Mouse (Mus musculus): ENCODE measurements around the gene Npas3. TPM values are rescaled to one million over a fixed set of nuclear protein-coding genes. Genes with fewer than 3 reads are reported as not detected.

Gene Npas3
- total RNA-seq, 2 experiments from 2014 or later = 0.22 TPM; not detected in 1

DNA sequence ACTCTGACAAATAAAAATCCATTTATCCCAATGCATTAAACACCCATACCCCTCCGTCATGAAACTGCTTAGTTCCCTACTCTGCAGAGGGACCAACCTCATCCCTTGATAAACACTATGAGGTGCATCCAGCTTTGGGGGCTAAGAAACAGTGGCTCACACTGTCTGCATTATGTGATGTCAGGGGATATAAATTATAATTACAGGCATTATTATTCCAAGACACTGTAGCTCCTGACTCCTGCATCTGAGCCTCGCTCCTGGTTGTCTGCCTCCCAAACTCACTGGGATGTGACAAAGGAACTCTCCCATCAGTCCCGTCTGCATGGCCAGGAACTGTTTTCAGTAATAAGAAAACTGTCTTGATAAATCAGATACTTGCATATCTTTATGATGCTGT is 578.3 kb downstream of the Npas3 start:
- no peak for DNase-seq
- no peak for TF ChIP-seq CTCF (IDR thresholded peaks at IDR 0.05)
- intact Hi-C loops (cut with DNase I) = no loop called here
- H3K27ac ChIP-seq = no peak overlapping the region
- H3K4me3 ChIP-seq = no peak overlapping the region

DNA sequence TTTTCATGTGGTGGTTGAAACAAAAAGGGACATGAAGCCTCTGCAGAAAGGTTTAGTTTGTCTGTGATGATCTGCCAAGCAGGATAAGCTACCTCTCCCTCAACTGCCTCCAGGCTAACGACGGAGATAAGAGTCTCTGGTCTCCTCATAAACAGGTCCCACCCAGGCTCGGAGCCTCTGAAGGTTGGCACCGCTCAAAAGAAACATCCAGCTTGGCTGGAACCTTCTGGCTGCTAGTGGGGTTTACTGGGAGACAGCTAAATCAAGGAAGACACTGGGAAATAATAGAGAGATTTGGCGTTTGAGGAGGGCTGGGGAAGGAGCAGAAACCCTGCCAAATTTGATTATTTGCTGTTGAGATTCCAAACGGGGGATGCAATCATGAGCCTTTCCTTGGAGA is 584.1 kb downstream of the Npas3 start:
- Histone ChIP-seq H3K4me3 (no peak overlapping the region), H3K27ac (no peak overlapping the region)
- intact Hi-C loops (cut with DNase I) = no loop called here
- DNase-seq = no peak
- no peak for TF ChIP-seq CTCF (IDR thresholded peaks at IDR 0.05)

DNA sequence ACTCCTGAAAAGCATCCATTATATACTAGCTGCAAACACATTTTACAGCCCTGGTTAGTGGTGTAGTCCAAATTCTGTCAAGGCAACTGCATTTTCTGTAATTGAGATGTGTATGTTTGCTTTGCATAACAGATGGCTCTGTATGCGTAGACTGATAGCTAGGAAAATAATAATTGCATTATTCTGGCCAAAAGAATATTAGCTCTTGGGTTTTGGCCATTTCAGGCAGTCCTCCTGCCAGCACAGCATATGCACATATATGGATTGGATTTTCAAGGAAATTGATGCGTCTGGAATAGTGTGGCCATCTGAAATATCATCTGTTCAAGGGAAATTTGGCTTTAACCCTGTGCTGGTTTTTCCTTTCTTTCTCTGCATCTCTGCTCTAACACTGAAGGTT is 584.9 kb downstream of the Npas3 start:
- no peak overlapping the region for H3K27ac ChIP-seq
- TF ChIP-seq CTCF (IDR thresholded peaks at IDR 0.05) = no peak
- DNase-seq = no peak
- intact Hi-C loops (cut with DNase I) = no loop called here
- no peak overlapping the region for H3K4me3 ChIP-seq

DNA sequence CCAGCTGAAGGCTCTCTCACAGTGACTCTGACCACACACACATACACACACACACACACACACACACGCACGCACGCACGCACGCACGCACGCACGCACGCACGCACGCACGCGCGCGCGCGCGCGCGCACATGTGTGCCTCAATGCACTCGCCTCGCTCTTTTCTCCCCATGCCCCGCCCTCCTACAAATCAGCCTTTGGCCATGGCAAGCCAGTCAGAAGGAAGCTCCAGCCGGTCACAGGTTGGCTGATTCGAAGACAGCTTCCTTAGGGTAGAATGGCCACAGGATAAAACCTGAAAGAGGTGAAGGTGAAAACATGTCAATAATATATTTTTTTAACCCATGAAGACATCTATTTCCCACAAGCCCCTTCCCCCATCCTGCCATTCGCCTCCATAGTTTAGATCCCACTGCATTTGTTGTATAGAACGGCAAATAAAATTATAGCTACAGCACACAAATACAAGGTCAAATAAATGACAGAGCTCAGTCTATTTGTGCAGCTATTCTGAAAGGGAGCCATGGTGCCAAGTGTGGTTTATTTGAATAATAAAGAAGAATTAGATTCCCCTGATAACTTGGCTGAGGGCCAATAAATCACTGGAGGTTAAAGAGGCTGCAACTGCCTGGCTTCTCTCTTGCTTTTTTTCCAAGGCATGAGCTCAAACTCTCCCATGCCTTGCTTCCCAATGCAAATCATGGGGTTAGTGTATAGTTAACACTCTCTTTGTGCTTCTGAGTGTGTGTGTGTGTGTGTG is 587.7 kb downstream of the Npas3 start:
- no peak for TF ChIP-seq CTCF (IDR thresholded peaks at IDR 0.05)
- no peak overlapping the region for H3K27ac ChIP-seq
- no peak overlapping the region for H3K4me3 ChIP-seq
- intact Hi-C loops (cut with DNase I) = no loop called here
- no peak for DNase-seq

DNA sequence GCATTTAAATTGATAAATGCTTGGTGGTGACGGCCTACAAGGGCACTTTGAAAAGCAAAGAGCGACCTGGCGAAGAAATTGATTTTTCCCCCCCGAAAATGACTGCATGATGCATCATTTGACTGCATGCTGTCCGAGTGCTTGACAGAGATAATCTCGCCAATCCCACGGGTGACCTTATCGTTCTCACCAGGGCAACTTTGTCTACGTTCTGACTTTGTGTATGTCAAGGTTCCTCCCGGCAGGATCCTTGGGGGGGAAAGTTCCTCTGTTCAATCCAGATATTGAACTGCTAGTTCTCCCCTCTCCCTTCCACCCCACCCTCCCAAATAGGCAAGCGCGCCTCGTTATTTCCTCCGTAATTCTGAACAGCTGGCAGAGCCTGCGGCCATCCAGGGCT is 588.9 kb downstream of the Npas3 start:
- H3K4me3 ChIP-seq = no peak overlapping the region
- no peak for TF ChIP-seq CTCF (IDR thresholded peaks at IDR 0.05)
- DNase-seq = no peak
- H3K27ac ChIP-seq = no peak overlapping the region
- intact Hi-C loops (cut with DNase I) = no loop called here

DNA sequence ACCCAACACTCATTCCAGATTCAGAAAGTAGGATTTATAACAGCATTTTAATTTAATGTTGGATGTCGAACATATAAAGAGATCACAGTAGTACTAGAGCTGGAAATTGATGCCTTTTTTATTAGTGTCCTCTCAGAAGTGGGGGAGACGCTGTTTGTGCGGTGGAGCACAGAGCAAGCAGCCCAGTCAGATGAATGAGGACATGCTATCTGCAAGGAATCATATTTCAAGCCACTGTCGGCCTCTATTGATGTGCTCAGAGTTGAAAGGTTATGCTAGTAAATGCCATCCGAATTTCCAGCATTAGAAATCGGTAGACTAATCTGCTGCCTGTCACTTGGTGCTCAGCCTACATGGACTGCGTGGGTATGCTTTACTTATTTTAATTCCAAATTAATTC is 590.1 kb downstream of the Npas3 start:
- no peak overlapping the region for H3K4me3 ChIP-seq
- no peak for DNase-seq
- H3K27ac ChIP-seq = no peak overlapping the region
- intact Hi-C loops (cut with DNase I) = no loop called here
- TF ChIP-seq CTCF (IDR thresholded peaks at IDR 0.05) = no peak

DNA sequence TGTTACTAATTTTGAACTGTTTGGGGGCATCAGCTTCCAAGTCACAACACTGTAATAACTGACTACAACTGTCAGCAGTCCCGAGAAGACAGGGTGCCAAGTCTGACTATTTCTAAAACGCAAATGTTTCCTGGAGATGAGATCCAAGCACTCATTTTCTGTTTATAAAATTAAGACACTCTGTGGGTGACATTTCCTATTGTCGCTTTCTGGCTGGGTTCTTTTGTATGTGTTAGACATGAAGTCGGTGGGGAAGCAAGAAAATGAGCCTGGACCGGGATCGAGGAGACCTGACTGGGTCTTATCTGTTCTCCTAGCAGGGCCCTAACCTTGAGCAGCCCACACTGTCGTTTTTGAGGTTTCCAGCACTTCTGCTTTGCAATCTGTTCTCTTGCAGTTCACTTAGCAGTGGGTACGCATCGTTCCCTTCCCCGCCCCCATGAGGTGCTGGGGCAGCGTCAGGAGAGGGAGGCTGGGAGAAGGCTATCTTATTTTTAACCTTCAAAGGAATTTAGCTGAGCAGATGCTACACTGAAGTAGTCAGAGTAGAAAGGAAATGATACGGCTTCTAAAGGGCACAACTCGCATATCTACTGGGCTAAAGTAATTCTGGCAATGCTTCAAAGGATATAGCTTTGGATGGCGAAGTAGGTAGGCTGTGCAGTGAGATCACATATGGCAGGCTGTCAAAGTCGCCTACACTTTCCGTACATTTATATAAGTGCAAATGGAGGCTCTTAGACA is 593.6 kb downstream of the Npas3 start:
- intact Hi-C loops (cut with DNase I) = no loop called here
- Histone ChIP-seq H3K27ac (no peak overlapping the region; the same call in 1 of the 2 replicates), H3K4me3 (peak overlapping the region; percentile 24)
- peak; percentile 31 for DNase-seq
- no peak for TF ChIP-seq CTCF (IDR thresholded peaks at IDR 0.05)

DNA sequence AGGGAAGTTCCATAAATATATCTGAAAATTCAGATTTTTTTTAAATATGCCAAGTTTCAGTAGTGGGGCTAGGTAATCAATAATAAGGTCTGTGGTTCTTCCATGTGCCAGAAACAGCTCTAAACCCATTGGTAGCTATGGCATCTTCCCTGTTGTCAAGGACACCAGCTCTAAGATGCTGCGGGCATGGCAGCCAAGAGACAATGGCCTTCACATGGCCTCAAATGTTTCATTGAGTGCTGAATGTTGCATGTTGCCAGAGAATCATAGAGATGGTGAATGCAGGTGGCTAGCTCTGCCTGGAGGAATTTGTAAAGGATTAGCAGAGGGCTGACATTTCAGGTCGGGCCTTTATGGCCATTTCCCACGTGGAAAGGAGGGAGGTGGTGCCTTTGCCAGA is 595.1 kb downstream of the Npas3 start:
- TF ChIP-seq CTCF (IDR thresholded peaks at IDR 0.05) = no peak
- no peak overlapping the region for H3K27ac ChIP-seq
- intact Hi-C loops (cut with DNase I) = no loop called here
- no peak for DNase-seq
- no peak overlapping the region for H3K4me3 ChIP-seq

DNA sequence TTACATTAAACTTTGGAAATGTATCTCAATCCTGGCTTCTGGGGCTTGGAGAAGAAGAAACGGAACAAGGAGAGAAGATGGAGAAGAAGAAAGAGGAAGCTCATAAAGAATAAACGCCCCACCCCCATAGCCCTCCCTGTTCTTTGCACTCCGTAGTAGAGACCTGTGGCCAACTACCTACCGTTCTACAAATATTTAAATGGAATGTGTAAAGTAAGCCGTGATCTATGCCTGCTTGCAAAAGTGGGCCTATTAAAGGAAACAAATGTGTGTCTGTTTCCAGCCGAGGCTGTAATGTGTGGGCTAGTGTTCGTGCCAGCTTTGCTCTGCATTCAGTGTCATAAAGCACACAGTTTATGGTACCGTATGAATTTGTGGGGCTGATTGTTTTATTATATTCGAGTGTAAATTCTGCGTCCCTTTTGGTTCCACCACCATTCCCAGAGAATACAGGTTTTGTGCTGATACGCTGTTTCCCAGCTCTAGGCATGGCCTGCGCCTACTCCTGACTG is 597.7 kb downstream of the Npas3 start:
- no peak for TF ChIP-seq CTCF (IDR thresholded peaks at IDR 0.05)
- Histone ChIP-seq H3K27ac (no peak overlapping the region), H3K4me3 (no peak overlapping the region)
- intact Hi-C loops (cut with DNase I) = no loop called here
- no peak for DNase-seq

DNA sequence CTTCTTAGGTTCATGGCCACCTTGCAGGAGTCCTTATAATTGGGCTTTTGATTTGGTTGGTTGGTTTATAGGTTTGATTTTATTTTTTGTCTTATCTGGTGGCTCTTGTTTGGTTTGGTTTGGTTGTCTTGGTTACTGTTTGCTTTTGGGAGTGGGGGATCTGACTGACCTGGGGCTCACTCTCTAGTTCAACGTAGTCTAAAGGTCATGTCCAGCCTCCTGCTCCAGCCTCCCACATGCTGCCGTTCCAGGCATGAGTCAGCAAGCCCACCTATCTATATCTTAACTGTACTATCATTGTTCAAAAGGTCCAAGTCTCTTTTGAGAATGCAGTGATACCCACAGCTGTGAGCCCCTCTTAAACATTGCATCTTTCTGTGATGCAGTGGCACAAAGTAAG is 600.8 kb downstream of the Npas3 start:
- intact Hi-C loops (cut with DNase I) = no loop called here
- H3K27ac ChIP-seq = no peak overlapping the region
- TF ChIP-seq CTCF (IDR thresholded peaks at IDR 0.05) = no peak
- no peak for DNase-seq
- no peak overlapping the region for H3K4me3 ChIP-seq

DNA sequence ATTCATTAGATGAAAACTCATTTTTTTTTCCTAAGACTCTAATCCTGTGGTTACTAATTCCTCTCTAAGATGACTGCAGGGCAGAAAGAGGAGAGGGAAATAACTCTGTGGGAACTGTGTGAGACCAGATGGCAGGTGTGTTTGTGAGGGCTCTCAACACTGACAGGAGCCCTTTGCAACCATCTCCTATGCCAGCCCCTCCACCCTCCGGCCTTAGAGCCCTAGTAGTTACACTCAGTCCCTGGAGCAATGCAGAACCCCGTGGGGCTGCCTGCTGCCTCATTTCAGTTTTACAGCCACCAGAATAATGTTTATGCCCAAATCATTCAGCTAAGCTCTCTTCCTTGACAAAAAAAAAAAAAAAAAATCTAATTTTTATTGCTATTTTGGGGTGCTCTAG is 604.0 kb downstream of the Npas3 start:
- no peak for TF ChIP-seq CTCF (IDR thresholded peaks at IDR 0.05)
- intact Hi-C loops (cut with DNase I) = no loop called here
- Histone ChIP-seq H3K4me3 (no peak overlapping the region), H3K27ac (no peak overlapping the region)
- no peak for DNase-seq

DNA sequence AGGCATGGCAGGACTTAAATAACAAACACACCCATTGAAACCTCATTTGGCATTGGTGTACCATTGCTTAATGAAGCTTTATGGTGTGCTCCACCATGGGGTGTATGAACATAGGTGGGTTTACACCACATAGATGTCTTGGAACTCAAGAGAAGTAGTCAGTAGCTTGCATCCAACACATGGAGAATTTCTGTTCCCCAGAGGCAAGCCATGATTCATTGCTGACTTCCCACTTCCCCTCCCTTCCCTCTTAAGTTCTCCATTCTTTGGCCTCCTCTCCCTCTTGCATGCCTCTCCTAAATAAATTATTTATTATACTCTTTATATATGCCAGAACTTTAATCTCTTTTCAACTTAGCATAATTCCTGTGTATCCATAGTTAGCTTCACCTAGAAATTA is 611.7 kb downstream of the Npas3 start:
- intact Hi-C loops (cut with DNase I) = no loop called here
- Histone ChIP-seq H3K27ac (no peak overlapping the region), H3K4me3 (no peak overlapping the region)
- DNase-seq = no peak
- TF ChIP-seq CTCF (IDR thresholded peaks at IDR 0.05) = no peak

DNA sequence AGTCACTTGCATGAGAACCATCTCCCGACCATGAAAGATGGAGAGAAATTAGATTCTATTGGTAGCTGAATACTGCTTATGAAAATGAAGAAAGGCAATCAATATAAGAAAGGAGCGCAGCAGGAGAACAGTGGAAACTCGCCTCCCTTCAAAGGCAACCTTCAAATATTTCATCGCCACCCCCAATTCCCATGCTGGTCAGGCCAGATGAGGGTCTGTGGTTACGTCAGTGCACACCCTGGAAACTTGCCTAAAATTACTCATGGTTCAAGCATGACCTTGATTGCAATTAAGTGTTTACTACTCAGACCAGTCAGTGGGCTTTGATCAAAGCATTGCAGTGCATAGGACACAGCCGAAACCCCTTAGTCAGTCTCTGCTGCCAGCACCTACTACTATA is 613.8 kb downstream of the Npas3 start:
- Histone ChIP-seq H3K27ac (no peak overlapping the region), H3K4me3 (no peak overlapping the region)
- DNase-seq = no peak
- TF ChIP-seq CTCF (IDR thresholded peaks at IDR 0.05) = no peak
- intact Hi-C loops (cut with DNase I) = no loop called here
